Mouse (Mus musculus): ENCODE data around the gene Spout1.

Spout1 gene

GRCm38 (mm10) chr2:30177700-30178675 lies at the start of gene Spout1:
Gene Spout1, minus strand, starts transcription at chr2:30178459.
- peak; percentile 98 for DNase-seq (ENCODE audit: low read depth)

- DNase-seq (ENCODE audit: low read depth): no peak
Measured at GRCm38 (mm10) chr2:30216293-30216692, 38.0 kb upstream of the Spout1 start.

- DNase-seq (ENCODE audit: low read depth): no peak
Measured at GRCm38 (mm10) chr2:30215493-30215892, 37.2 kb upstream of the Spout1 start.

GRCm38 (mm10) chr2:30214745-30215144 lies 36.5 kb upstream of the Spout1 start:
- DNase-seq (ENCODE audit: low read depth): no peak

GRCm38 (mm10) chr2:30212951-30213350 lies 34.7 kb upstream of the Spout1 start:
- DNase-seq (ENCODE audit: low read depth): no peak

GRCm38 (mm10) chr2:30212169-30212545 lies 33.9 kb upstream of the Spout1 start:
- no peak for DNase-seq (ENCODE audit: low read depth)

- no peak for DNase-seq (ENCODE audit: low read depth)
Measured at GRCm38 (mm10) chr2:30211408-30212168, 33.3 kb upstream of the Spout1 start.

- DNase-seq (ENCODE audit: low read depth): no peak
Measured at GRCm38 (mm10) chr2:30207886-30208285, 29.6 kb upstream of the Spout1 start.

GRCm38 (mm10) chr2:30207401-30207800 lies 29.1 kb upstream of the Spout1 start:
- no peak for DNase-seq (ENCODE audit: low read depth)

GRCm38 (mm10) chr2:30205629-30206357 lies 27.5 kb upstream of the Spout1 start, which contains the start of gene Kyat1:
Gene Kyat1, minus strand, starts transcription at chr2:30205847.
- DNase-seq (ENCODE audit: low read depth): peak; percentile 98

- no peak for DNase-seq (ENCODE audit: low read depth)
Measured at GRCm38 (mm10) chr2:30205255-30205628, 27.0 kb upstream of the Spout1 start.

- peak; percentile 84 for DNase-seq (ENCODE audit: low read depth)
Measured at GRCm38 (mm10) chr2:30203439-30203838, 25.2 kb upstream of the Spout1 start.

GRCm38 (mm10) chr2:30200388-30200925 lies 22.2 kb upstream of the Spout1 start:
- DNase-seq (ENCODE audit: low read depth): no peak

GRCm38 (mm10) chr2:30199984-30200383 lies 21.7 kb upstream of the Spout1 start:
- no peak for DNase-seq (ENCODE audit: low read depth)

- no peak for DNase-seq (ENCODE audit: low read depth)
Measured at GRCm38 (mm10) chr2:30198021-30198420, 19.8 kb upstream of the Spout1 start.

- DNase-seq (ENCODE audit: low read depth): no peak
Measured at GRCm38 (mm10) chr2:30194656-30195055, 16.4 kb upstream of the Spout1 start.

GRCm38 (mm10) chr2:30191790-30192580 lies 13.7 kb upstream of the Spout1 start:
- no peak for DNase-seq (ENCODE audit: low read depth)

GRCm38 (mm10) chr2:30185681-30186080 lies 7.4 kb upstream of the Spout1 start:
- no peak for DNase-seq (ENCODE audit: low read depth)

- DNase-seq (ENCODE audit: low read depth): no peak
Measured at GRCm38 (mm10) chr2:30185276-30185675, 7.0 kb upstream of the Spout1 start.

- DNase-seq (ENCODE audit: low read depth): no peak
Measured at GRCm38 (mm10) chr2:30183721-30184120, 5.5 kb upstream of the Spout1 start.

- no peak for DNase-seq (ENCODE audit: low read depth)
Measured at GRCm38 (mm10) chr2:30182424-30182823, 4.2 kb upstream of the Spout1 start.

Data from induced T-regulatory cell, adult 2 months (primary cell).